Mouse (Mus musculus): Measurements from ENCODE around the gene Hist1h4m.

GRCm38 (mm10) chr13:21852215-21852945 lies 40.8 kb downstream of the Hist1h4m start:
- TF ChIP-seq POLR2A (IDR thresholded peaks at IDR 0.05; ENCODE audit: control insufficient read depth, low read depth, low read length), result no peak
- no peak for TF ChIP-seq CTCF (IDR thresholded peaks at IDR 0.05; ENCODE audit: control insufficient read depth, insufficient read depth, insufficient replicate concordance, low read depth, low read length)

All from testis, adult 2 months (tissue).